Mouse (Mus musculus): ENCODE measurements around the gene Acap2.
A peak's percentile ranks its signal among the peaks of the same experiment; 100 is the strongest.

Acap2 gene

DNA sequence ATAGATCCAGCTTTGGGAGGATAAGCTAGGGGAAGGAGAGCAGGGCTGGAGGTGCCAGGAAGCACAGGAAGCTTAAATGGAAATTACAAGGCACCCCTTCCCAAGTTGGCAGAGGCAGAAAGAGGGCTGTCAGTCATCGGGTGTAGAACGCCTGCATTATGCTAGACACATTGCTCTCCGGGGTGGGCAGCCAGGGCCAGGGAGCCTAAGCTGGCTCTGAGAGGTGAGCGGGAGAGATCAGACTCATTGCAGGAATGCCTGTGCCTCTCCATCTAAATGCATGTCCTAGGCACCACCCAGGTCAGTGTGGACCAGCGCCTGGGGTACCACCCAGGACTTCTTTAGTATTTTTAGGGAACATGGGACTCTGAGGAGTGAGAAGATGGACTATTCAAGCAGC, 123.6 kb downstream of the Acap2 start:
- DNase-seq, result no peak

DNA sequence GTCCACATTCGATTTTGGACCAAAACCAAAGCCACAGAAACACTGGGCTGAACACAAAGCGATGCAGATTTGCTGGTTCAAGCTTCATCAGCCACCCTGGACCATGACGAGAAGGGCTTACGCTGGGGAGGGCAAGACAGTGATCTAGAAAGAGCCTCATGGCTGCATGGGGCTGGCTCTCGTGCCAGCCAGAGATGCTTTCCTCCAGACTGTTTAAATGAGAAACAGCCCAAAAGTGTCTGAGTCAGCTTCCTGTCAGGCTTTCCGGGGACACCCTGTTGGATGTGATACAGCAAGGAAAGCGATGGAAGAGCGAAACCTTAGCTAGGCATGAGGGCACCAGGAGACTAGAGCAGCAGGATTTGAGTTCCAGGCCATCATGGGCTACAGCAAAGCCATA, 124.6 kb downstream of the Acap2 start:
- no peak for DNase-seq

DNA sequence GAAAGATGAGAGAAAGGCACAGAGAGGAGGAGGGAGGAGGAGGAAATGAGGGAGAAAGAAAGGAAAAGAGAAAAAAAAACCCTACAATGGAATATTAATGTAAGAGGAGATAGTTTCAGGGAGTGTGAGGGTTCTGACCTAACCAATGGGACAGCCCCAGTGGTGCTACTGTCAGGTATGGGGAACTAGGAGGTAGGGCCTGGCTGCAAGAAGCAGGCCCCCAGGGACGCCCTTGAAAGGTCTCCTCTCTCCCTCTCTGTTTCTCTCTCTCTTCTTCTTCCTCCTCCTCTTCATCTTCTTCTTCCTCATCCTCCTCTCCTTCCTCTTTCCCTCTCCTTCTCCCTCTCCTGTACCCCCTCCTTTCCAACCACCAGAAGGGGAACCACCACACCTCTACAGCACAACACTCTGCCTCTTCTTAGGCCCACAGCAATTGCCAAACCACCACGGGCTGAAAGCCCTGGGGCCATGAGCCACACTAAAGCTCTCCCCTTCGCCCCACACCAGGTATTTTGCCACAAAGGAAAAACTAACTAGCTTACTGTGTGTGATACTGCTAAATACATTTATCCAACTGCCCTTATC, 126.6 kb downstream of the Acap2 start:
- no peak for DNase-seq

DNA sequence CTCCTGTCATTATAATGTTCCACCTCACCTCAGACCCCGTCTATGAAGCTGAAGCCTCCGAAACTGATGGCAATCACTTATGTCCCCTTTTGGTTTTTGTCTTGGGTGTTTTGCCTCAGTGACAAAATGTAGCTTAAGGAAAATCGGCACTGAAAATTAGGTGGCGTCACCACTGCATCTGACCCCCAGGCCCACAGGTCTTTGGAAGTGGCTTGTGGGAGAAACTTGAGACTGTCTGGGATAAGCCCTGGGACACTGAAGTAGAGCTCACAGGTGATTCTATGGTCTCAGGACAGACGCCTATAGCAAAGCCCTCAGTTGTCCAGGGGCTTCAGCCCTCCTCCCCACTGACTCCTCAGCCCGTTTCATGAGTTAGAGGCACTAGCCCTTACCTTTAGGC, 129.3 kb downstream of the Acap2 start:
- DNase-seq, result peak; percentile 3

DNA sequence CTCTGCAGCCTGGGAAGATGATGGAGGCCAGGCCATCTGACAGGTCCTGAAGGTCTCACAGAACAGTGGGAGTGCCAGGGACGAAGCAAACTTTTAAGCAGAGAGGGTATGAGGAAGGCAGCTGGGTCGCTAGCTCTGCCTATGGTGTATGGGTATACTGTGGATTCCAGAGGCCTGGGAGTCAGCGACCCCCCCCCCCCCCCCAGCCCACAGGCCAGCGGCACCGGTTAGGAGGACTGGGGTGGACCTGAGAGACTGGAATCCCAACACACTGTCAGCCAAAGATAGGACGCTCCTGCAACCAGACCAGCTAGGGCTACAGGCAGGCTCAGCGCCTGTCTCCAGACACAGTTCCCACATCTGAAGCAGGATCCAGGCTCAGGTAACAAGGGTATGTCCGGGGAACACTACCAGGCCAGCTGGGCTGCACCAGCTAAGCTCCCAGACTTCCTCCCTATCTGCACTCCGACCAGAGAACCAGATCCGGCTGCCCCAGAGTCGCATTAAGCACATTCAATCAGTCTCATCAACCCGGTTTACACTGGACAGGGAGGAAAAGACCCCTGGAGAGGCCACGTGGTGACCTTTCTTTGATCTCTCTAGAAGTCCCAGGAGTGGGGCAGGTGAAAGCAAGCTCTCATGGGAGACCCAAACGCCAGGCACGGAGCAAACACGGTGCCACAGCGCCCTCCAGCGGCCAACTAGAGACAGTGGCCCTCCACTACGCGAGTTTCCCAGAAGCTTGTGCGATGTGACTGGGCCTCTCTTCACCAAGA, 130.5 kb downstream of the Acap2 start:
- peak; percentile 92 for DNase-seq

DNA sequence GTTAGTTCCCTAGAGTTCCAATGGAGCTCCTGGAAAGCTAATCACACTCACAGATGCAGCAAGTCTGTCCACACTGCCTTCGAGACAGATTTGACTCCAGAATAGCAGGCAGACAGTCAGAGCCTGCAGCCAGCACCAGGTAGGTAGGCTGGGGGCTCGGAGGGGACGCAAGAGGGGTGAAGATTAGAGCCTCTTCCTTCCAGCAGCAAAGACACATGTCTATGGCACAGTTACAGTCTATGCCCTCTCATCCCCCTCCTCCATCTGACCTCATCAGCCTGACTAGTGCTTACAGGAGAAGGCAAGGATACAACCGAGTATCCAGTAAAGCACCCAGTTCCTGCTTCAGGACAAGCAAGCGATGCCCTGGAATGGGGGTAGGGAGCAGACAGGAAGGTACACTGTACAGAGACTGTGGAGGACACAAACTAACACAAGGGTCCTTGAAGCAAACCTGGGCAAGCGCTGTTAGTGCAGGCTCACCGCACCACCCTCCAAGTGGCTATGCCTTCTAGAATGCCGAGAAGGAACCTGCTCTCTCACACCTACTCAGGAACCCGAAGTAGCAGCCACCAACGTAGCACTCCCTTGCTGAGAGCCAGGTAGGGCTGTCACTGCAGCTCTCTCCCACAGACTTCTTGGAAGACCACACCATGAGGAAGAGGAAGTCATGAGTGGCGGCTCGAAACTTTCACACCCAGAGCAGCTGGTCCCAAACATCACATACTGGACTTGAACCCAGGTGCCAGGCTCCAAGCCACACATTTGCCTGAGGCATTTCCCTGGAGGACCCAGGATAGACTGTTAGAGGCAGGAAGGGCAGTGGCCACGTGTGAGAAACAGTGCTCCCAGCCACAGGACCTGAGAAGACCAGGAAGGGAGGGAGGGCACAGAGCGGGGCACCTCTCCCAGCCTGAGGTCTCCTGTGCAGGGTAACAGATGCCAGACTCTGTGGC, 131.6 kb downstream of the Acap2 start:
- no peak for DNase-seq

DNA sequence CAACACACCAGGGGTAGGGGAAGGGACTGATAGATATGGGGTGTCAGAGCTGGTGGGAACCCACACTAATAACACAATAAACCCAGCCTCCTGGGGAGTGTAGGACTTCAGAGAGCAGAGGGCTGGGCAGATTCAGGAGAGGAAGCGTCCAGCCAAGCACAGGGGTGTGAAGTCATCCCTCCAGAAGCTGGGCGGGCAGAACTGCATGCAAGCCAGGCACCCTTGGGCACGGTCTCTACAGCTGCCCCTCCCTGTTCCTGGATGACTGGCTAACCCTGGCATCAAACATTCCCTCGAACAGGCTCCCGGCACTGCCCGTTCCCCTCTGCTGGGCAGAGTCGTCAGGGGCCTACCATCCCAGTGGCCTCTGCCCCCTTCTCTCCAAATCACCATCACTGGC, 132.8 kb downstream of the Acap2 start:
- DNase-seq, result peak; percentile 52

DNA sequence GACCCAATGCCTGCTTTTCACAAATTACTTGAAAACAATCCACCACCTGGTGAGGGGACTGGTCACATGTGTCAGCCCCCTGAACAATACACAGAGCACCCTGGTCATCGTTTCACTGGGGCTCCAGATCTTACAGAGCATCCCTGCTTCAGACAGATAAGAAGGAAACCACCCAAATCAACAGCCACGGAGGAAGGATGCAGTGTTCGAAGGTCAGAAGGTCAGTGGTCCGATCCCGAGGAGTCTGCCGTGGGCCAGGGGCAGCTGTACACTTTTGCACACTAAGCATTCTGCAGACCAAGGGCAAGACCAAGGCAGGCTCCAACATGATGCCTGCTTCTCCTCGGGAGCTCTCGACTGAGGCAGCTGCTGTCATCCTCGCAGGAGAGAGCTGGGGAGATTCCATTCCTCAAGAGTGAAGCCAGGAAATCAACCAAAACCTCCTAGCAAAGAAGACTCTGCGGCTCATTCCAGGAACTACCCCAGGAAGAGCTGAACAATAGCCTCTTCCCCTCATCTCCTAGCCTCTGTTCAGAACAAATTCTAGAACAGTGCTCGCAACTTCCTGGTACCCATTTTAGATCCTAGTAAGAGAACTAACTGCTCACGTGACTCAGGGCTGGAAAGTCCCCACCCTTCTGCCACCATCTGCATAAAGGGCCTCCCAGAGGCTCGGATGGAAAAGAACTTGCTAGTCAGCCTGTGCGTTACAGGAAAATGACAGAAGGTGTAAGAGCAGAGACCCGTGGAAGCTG, 134.5 kb downstream of the Acap2 start:
- DNase-seq, result peak; percentile 49

DNA sequence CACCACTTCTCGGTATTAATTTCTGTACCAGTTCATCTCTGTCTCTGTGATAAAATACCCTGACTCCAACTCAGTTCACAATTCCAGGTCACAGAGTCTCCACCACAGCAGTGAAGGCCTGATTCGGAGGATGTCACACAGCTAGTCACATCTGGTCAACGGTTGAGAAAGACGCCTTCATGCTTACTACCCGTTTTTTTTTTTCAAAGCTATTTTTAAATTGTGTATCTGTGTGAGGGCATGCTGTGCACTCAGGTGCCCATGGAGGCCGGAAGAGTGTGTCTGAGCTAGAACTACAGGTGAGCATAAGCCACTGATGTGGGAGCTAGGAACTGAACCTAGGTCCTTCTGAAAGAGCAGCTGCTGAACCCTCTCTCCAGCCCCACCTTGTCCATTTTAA, 136.3 kb downstream of the Acap2 start:
- no peak for DNase-seq

DNA sequence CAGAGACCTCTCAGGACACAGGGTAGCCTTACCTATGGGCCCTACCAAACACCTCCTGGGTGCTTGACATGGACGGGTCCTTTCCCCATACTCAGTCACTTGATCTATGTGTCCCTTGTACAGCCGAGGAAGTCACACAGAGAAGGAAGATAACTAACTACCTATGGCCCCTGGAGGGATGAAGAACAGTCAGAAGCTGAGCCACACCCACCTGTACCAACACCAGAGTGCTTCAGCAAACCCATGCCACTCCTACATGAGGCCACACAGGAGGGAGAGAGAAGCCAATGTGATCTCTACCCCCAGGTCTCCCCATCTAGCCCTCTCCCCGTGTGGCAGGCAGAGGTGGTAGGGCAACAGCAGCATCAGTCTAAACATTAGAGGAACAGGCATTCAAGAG, 138.1 kb downstream of the Acap2 start:
- DNase-seq, result no peak

DNA sequence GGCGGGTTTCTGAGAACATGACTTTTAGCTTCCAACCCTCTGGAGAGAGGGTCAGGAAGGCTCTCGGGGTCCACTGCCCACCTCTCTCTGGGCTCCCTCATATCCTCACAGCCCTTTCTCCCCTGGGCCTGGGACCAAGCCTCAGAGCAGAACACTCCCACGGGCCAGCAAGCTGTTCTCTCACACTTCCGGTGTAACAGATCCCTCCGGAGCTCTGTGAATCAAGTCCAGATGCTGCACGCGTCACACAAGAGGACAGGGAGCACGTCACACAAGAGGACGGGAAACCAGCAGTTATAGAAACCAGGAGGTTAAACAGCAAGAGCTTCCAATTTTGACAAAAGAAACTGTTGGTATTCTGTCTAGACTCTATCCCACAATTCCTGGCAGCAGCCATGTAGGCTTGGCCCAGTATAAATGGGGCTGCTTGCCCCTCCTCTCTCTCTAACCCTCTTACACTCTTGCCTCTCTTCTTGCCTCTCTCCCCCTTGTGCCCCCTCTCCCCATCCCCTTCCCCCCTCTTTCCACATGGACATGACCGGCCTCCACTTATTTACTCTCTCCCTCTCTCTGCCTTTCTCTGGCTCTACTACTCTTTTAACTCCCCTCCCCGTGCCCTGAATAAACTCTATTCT, 139.7 kb downstream of the Acap2 start:
- peak; percentile 73 for DNase-seq

DNA sequence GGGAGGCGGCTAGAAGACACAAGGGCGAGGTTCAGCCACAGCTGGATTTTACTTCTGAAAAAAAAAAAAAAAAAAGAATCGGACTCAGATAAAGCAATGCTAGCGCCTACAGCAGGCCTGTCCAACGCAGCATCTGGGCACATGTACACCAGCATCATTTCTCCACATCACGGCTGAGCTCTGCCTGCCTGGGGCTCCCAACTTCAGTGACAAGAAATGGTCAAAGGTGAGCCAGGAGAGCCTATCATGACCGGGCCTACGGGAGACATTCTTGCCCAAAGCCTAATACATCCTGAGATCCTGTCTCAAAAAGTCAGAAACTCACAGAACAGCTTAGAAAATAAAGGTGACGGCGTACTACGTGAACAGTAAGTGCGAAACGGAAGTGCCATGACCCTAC, 140.3 kb downstream of the Acap2 start:
- no peak for DNase-seq

DNA sequence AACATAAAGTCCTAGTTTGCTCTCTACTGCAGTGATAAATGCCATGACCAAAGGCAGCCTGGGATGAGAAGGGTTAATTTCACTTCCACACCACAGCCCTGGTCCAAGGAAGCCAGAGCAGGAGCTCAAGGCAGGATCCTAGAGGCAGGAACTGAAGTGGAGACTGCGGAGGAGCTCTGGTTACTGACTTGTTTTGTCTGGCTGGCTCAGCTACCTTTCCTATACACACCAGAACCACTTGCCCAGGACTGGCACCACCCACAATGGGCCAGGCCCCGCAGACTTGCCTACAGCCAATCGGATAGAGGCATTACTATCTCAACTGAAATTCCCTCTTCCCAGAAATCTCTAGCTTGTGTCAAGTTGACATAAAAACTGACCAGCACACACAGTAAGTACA, 140.8 kb downstream of the Acap2 start:
- no peak for DNase-seq

DNA sequence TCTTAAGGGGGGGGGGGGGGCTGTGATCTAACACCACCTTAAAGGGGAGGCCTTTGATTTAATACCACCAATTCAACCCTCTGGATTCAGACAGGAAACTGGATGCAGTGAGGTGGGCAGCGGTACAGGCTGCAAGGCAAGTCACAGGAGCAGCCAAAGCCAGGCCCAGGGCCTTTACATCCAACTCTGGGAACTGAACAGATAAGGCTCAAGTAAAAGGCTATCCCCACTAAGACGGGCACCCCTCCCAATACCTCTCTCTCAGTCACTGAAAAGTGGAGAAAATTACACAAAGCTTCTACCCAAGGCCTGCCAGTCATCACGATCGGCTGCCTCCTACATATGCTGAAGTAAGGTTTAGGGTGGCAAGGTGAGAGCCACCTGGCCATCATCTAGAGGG, 141.3 kb downstream of the Acap2 start:
- DNase-seq, result no peak

DNA sequence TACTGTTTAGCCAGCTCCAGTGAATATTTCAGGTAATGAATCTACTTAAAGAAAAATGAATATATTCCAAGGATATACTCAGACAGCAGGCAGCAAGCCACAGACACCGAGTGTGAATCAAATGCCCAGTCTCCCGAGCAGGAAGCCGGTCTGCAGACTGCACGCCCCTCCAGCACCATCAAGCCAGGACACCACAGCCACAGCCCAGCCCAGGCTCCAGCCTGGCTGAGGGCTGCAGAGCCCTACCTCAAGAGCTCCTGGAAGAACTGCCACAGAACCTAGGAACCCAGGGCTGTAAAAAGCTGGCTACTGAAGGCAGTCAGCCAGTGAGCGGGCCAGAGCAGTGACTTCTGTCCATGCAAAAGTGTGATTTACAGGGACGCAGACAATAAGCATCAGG, 148.2 kb downstream of the Acap2 start:
- peak; percentile 53 for DNase-seq

DNA sequence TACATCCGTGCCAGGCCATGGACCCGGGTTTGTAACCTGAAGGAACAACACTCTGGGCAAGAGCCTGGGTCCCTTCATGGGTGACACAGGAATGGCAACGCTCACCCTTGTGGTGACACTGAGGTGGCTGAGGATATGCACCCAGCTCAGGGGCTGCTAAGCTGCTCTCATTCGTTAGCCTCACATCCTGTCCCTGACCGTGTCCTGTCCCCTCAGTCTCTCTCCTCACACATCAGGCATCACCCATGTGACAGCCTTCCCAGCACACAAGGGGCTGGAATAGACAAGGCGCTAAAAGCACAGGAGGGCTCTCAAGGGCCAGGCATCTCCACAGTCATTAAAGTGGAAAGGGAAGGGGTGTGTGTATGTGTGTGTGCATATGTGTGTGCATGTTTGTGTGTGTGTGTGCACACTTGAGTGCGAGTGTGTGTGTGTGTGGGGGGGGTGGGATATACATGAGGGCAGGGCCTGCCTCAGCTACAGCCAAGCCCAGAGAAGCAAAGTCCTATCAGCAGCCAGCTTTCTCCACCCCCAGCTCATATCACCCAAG, 148.8 kb downstream of the Acap2 start:
- no peak for DNase-seq

DNA sequence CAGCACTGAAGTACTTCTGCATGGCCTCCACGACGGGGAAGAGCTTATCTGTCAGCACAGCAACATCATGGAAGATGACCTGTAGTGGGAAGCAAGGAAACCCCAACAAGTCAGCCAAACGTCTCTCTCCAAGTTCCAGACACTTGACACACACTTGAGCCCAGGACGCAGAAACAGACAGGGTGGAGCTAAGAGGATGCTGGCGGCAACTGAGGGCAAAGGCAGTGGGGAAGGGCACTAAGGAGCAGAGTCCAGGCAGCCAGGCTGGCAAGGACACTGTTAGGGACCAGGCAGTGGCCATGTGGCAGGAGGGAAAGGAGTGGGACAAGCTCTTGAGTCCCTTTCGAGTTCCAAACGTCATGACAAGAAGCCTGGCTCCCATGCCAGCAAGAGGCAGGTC, 150.3 kb downstream of the Acap2 start:
- DNase-seq, result no peak

DNA sequence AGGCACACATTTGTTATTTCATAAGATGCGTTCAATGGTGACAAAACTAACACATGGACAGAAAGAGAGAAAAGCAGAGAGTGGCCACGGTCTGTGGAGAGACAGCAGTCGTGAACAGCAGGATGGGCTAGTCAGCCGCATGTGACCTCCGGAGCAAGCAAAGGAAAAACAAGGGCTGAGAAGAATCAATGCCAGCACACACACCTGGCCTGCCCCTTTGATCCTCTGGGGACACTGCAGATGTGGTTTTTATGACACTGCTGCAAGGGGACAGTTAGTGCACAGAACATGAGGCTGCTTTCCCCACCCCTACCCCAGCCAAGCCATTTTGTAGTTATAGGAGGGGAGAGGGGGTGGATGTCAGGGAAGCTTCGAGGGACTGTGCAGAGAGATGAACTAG, 152.9 kb downstream of the Acap2 start:
- DNase-seq, result no peak

DNA sequence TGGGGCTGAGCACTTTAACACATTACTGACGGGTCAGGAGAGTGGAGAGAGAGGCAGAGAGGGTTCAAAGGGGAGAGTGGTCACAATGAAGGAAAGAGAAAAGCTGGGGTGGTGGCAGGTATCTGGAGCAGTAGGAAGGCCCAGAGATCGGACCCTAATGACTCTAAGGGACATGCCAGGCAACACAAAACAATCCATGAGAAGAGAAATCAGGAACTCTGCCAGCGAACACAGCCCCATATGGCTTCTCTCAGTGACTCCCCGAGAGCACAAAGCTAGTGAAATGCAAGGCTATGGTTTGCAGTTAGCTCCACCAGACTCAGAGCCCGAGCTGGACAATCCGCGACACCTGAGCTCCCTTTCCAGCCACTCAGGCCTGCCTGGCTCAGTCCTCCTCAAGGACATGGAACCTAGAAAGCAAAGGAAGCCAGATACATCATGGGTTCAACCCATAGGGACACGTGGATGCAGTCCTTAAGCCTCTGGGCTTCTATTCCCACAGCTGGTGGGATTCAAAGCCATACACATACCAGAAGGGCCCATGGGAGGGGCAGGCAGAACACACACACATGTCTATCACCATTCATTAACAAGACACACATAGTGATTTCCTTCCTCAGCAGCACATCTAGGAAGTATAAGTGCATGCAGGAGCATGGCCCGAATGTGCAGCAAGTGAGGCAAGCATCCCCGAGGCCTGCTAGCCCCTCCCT, 153.7 kb downstream of the Acap2 start:
- no peak for DNase-seq

DNA sequence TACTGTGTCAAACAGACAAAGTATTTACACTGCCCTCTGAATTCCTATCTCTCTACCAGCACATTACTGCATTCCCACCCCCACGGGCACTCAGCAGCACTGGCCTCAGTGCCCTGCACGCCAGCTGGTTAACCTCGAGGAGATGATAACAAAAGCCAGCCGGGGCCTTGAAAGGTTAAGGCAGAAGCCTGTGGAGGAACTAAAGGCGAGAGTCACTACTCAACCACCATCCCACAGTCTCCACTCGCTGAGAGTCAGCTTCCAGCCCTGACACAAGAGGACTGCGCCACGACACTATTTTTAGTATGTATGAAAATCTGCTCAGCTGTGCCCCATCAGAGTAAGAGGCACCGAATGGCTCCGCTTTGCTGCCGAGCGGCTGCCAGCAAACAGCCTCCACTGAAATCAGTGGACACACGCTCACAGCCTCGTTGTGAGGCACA, 154.8 kb downstream of the Acap2 start:
- no peak for DNase-seq

DNA sequence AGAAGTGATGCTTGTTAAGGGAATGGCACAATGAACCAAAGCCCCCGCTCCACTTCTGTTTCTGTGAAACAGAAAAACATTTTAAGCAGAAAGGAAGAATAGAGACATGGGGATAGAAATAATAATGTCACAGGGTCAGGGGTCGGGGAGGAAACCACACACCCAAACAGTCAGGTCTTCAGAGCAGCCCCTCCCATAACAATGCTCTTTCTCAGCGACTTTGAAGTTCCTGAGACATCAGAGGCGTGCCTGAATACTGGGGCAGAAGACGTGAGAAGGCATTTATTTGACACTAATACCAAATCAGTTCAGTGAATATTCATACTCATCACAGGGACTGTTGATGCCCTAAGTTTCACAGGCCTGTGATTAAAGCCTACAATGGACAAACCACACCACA, 155.8 kb downstream of the Acap2 start:
- no peak for DNase-seq

Measured in kidney, postnatal 10 days (tissue).